Mouse (Mus musculus) stomach, embryonic 15.5 days (tissue): Measurements from ENCODE around the gene Gpatch8. TPM values are rescaled to one million over a fixed set of nuclear protein-coding genes. Genes with fewer than 3 reads are reported as not detected.

Source experiments
- ATAC-seq: fragments of 200-750 bp; cut with Nextera tagmentation; 2 replicates; pipeline ENCODE4 v1.8.0; 2017; ENCODE audit warnings: low read depth, moderate number of reproducible peaks, moderate TSS enrichment; ENCODE audit not compliant: insufficient read depth, low FRiP score
- H3K27ac ChIP-seq: fragments of 300-500 bp; sonication (generic); 2 replicates; pipeline ENCODE4 v1.5.1; 2015; ENCODE audit warnings: mild to moderate bottlenecking, inconsistent platforms
- H3K27me3 ChIP-seq: fragments of 300-500 bp; sonication (generic); replicated peaks from 2 replicates; pipeline ENCODE4 v1.6.1; 2015; ENCODE audit warnings: inconsistent platforms
- H3K36me3 ChIP-seq: fragments of 300-500 bp; sonication (generic); 2 replicates; pipeline ENCODE4 v1.6.1; 2015; ENCODE audit warnings: inconsistent platforms
- H3K4me1 ChIP-seq: fragments of 300-500 bp; sonication (generic); 2 replicates; pipeline ENCODE4 v1.6.1; 2015; ENCODE audit warnings: inconsistent platforms
- H3K4me2 ChIP-seq: fragments of 300-500 bp; sonication (generic); 2 replicates; pipeline ENCODE4 v1.6.1; 2015; ENCODE audit warnings: mild to moderate bottlenecking, inconsistent platforms
- H3K4me3 ChIP-seq: fragments of 300-500 bp; sonication (generic); replicated peaks from 2 replicates; pipeline ENCODE4 v1.5.1; 2015; ENCODE audit warnings: inconsistent platforms
- H3K9ac ChIP-seq: fragments of 300-500 bp; sonication (generic); 2 replicates; pipeline ENCODE4 v1.6.1; 2015; ENCODE audit warnings: inconsistent platforms
- H3K9me3 ChIP-seq: fragments of 300-500 bp; sonication (generic); 2 replicates; pipeline ENCODE4 v1.6.1; 2016; ENCODE audit warnings: inconsistent platforms
- whole genome bisulfite sequencing: fragments of 180-500 bp; shearing (Covaris S2); methylation state at CpG from one replicate; pipeline ENCODE4 v1.1.7; 2015; 5-methylcytosine and 5-hydroxymethylcytosine counted together
- polyA plus RNA-seq: library from polyadenylated mRNA; unstranded; fragments of >200 nt; fragmentation: Nextera tagmentation; extraction: Ambion mirVana; gene quantifications from 2 replicates; pipeline ENCODE4 v1.2.1, GENCODE M21; 2015

The Gpatch8 gene
- polyA plus RNA-seq, 1 experiment from 2014 or later = 51.0 TPM

GRCm38 (mm10) chr11:102445264-102445890 lies 110.8 kb downstream of the Gpatch8 start:
- peak overlapping the region; percentile 93 for H3K4me3 ChIP-seq
- peaks cover 43% of the 10 kb centered on the region for H3K4me1 ChIP-seq
- peak overlapping the region; percentile 94 for H3K27ac ChIP-seq
- no peaks in the 10 kb centered on the region for H3K27me3 ChIP-seq
- ATAC-seq = peak; percentile 48
- H3K9me3 ChIP-seq = no peaks in the 10 kb centered on the region
- H3K36me3 ChIP-seq = peaks cover 12% of the 10 kb centered on the region
- H3K4me2 ChIP-seq = peak overlapping the region; percentile 91
- 17% methylated on average over 10 of the region's 10 CpGs for WGBS
- H3K9ac ChIP-seq = peak overlapping the region; percentile 97; the same call in 1 of the 2 replicates

- 12% methylated on average over 6 of the region's 6 CpGs for WGBS
- H3K9ac ChIP-seq = no peak overlapping the region
- peak overlapping the region; percentile 94 for H3K27ac ChIP-seq
- ATAC-seq = no peak
- H3K27me3 ChIP-seq = no peaks in the 10 kb centered on the region
- H3K4me2 ChIP-seq = peak overlapping the region; percentile 91
- no peak overlapping the region for H3K4me3 ChIP-seq
- peaks cover 15% of the 10 kb centered on the region for H3K36me3 ChIP-seq
- H3K4me1 ChIP-seq = peaks cover 43% of the 10 kb centered on the region
- no peaks in the 10 kb centered on the region for H3K9me3 ChIP-seq
Observed at GRCm38 (mm10) chr11:102444781-102445180, 111.4 kb downstream of the Gpatch8 start.

GRCm38 (mm10) chr11:102444321-102444720 lies 111.9 kb downstream of the Gpatch8 start:
- Histone ChIP-seq H3K4me1 (peaks cover 42% of the 10 kb centered on the region), H3K27ac (no peak overlapping the region), H3K9me3 (no peaks in the 10 kb centered on the region), H3K9ac (no peak overlapping the region), H3K27me3 (no peaks in the 10 kb centered on the region), H3K4me3 (no peak overlapping the region), H3K4me2 (no peak overlapping the region), H3K36me3 (peaks cover 17% of the 10 kb centered on the region)
- ATAC-seq = no peak
- 75% methylated on average over 3 of the region's 3 CpGs for WGBS

GRCm38 (mm10) chr11:102443740-102444139 lies 112.5 kb downstream of the Gpatch8 start:
- no peak overlapping the region for H3K9ac ChIP-seq
- peaks cover 17% of the 10 kb centered on the region for H3K36me3 ChIP-seq
- WGBS = 67% methylated on average over 12 of the region's 12 CpGs
- H3K4me3 ChIP-seq = no peak overlapping the region
- no peak for ATAC-seq
- no peaks in the 10 kb centered on the region for H3K27me3 ChIP-seq
- H3K4me2 ChIP-seq = no peak overlapping the region
- no peak overlapping the region for H3K27ac ChIP-seq
- H3K4me1 ChIP-seq = peaks cover 39% of the 10 kb centered on the region
- no peaks in the 10 kb centered on the region for H3K9me3 ChIP-seq

GRCm38 (mm10) chr11:102442089-102442488 lies 114.1 kb downstream of the Gpatch8 start:
- Histone ChIP-seq H3K27me3 (no peaks in the 10 kb centered on the region), H3K36me3 (peaks cover 17% of the 10 kb centered on the region), H3K27ac (no peak overlapping the region), H3K9me3 (no peaks in the 10 kb centered on the region), H3K4me2 (no peak overlapping the region), H3K4me1 (peaks cover 43% of the 10 kb centered on the region), H3K4me3 (no peak overlapping the region), H3K9ac (no peak overlapping the region)
- WGBS = 87% methylated on average over 6 of the region's 6 CpGs
- ATAC-seq = no peak

- 83% methylated on average over 3 of the region's 3 CpGs for WGBS
- no peak overlapping the region for H3K4me2 ChIP-seq
- no peaks in the 10 kb centered on the region for H3K9me3 ChIP-seq
- H3K4me3 ChIP-seq = no peak overlapping the region
- peaks cover 17% of the 10 kb centered on the region for H3K36me3 ChIP-seq
- no peak overlapping the region for H3K9ac ChIP-seq
- no peaks in the 10 kb centered on the region for H3K27me3 ChIP-seq
- H3K4me1 ChIP-seq = peaks cover 43% of the 10 kb centered on the region
- no peak for ATAC-seq
- H3K27ac ChIP-seq = no peak overlapping the region
Observed at GRCm38 (mm10) chr11:102441434-102441833, 114.8 kb downstream of the Gpatch8 start.

- H3K4me2 ChIP-seq = no peak overlapping the region
- H3K9me3 ChIP-seq = no peaks in the 10 kb centered on the region
- WGBS = 85% methylated on average over 8 of the region's 8 CpGs
- H3K4me1 ChIP-seq = peaks cover 31% of the 10 kb centered on the region
- H3K9ac ChIP-seq = no peak overlapping the region
- no peak overlapping the region for H3K4me3 ChIP-seq
- H3K36me3 ChIP-seq = peaks cover 28% of the 10 kb centered on the region
- no peak for ATAC-seq
- no peak overlapping the region for H3K27ac ChIP-seq
- no peaks in the 10 kb centered on the region for H3K27me3 ChIP-seq
Observed at GRCm38 (mm10) chr11:102440255-102440654, 115.9 kb downstream of the Gpatch8 start.

- Histone ChIP-seq H3K27me3 (no peaks in the 10 kb centered on the region), H3K4me1 (peaks cover 25% of the 10 kb centered on the region), H3K4me3 (no peak overlapping the region), H3K9ac (no peak overlapping the region), H3K4me2 (no peak overlapping the region), H3K9me3 (no peaks in the 10 kb centered on the region), H3K36me3 (peaks cover 35% of the 10 kb centered on the region), H3K27ac (no peak overlapping the region)
- ATAC-seq = no peak
- WGBS = 83% methylated on average over 14 of the region's 14 CpGs
Observed at GRCm38 (mm10) chr11:102439093-102440082, 116.8 kb downstream of the Gpatch8 start.

GRCm38 (mm10) chr11:102438212-102439092 lies 117.7 kb downstream of the Gpatch8 start:
- Histone ChIP-seq H3K36me3 (peaks cover 33% of the 10 kb centered on the region), H3K9me3 (no peaks in the 10 kb centered on the region), H3K27me3 (no peaks in the 10 kb centered on the region), H3K4me3 (peak overlapping the region; percentile 43), H3K4me1 (peaks cover 19% of the 10 kb centered on the region), H3K4me2 (peak overlapping the region; percentile 93), H3K27ac (no peak overlapping the region), H3K9ac (peak overlapping the region; percentile 24; the same call in 1 of the 2 replicates)
- no peak for ATAC-seq
- 14% methylated on average over 76 of the region's 77 CpGs for WGBS

- Histone ChIP-seq H3K9ac (peak overlapping the region; percentile 24; the same call in 1 of the 2 replicates), H3K4me2 (peak overlapping the region; percentile 93), H3K27ac (0 out of 2 replicates have a peak overlapping the region, but pooled peaks have one; percentile 28), H3K36me3 (peaks cover 31% of the 10 kb centered on the region), H3K4me3 (peak overlapping the region; percentile 43), H3K9me3 (no peaks in the 10 kb centered on the region), H3K27me3 (no peaks in the 10 kb centered on the region), H3K4me1 (peaks cover 19% of the 10 kb centered on the region)
- peak; percentile 40; the same call in 1 of the 2 replicates for ATAC-seq
- WGBS = 17% methylated on average over 87 of the region's 87 CpGs
Observed at GRCm38 (mm10) chr11:102437120-102438061, 118.8 kb downstream of the Gpatch8 start.
